In the genomic region with DNA sequence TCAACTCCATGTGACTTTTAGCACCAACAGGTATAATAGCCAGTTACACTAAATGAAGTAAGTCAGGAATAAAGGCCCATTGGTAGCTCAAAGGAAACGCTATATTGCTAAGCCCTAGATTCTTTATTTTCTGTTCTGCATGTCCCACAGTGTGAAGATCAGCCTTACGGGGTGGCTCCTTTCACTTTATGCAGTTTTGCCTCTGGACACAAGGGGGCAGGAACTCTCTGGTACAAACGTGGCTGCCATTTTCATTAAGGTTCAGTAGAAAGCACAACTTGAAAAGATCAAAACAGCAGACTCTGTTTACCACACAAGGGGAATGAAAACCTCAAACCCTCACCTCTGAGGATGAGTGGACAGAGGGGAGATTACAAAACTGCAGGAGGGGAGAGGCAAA, we compare ENCODE assay signal across 9 mouse cellular contexts. TPM values are rescaled to one million over a fixed set of nuclear protein-coding genes. Genes with fewer than 3 reads are reported as not detected.
A peak's percentile ranks its signal among the peaks of the same experiment; 100 is the strongest.
DNase-seq lines count a peak whose midpoint lies in the region; ATAC-seq and TF ChIP-seq lines count a peak whose summit lies in the region.
"Had no signal": no experiment of that assay in that cellular context is flagged by ENCODE, and none has a peak within 500 bp of the region (broad histone marks: within the 10 kb centered on the region; RNA-seq: fewer than 3 reads in every experiment).

No protein-coding gene starts in this region.

- H3K27ac ChIP-seq in cerebellum, adult 2 months (ENCODE audit: insufficient read depth, low read length) = no peak overlapping the region
- no peak overlapping the region for H3K27ac ChIP-seq in left cerebral cortex, adult 2 months
- H3K27ac ChIP-seq: heart, embryonic 15.5 days had no signal

- WGBS in cerebellum, adult 2 months = 49% methylated on average over 3 of the region's 3 CpGs

- no peaks in the 10 kb centered on the region for H3K4me1 ChIP-seq in cerebellum, adult 2 months (ENCODE audit: control insufficient read depth, insufficient read depth, low read length)
- H3K4me1 ChIP-seq: heart, embryonic 15.5 days had no signal

- H3K27me3 ChIP-seq in cerebellum, adult 2 months (ENCODE audit: control insufficient read depth, insufficient read depth, low read length) = no peaks in the 10 kb centered on the region
- H3K27me3 ChIP-seq: heart, embryonic 15.5 days had no signal

- intact Hi-C loops in left cerebral cortex, adult 2 months (cut with DNase I) = no loop called here

- peak; percentile 23; the same call in 1 of the 2 replicates for TF ChIP-seq CTCF in cerebellum, adult 2 months (IDR thresholded peaks at IDR 0.05; ENCODE audit: borderline replicate concordance, insufficient read depth, low read depth, low read length)
- TF ChIP-seq CTCF in left cerebral cortex, adult 2 months (IDR thresholded peaks at IDR 0.05) = peak; percentile 55

- peak; percentile 21 for ATAC-seq in activated CD4-positive, CD25-positive, alpha-beta regulatory T cell, adult 4 months
- ATAC-seq in granulocyte monocyte progenitor cell, adult 5-6 weeks (replicated peaks; ENCODE audit: poor library complexity, severe bottlenecking) = no peak; the same call in 1 of the 2 replicates

- no peak overlapping the region for H3K4me3 ChIP-seq in cerebellum, adult 2 months (replicated peaks; ENCODE audit: insufficient read depth, low read depth, low read length)
- H3K4me3 ChIP-seq in left cerebral cortex, adult 2 months = no peak overlapping the region
- H3K4me3 ChIP-seq: heart, embryonic 15.5 days had no signal

- no peak for TF ChIP-seq POLR2A in cerebellum, adult 2 months (IDR thresholded peaks at IDR 0.05; ENCODE audit: borderline replicate concordance, insufficient read depth, low read length)

- DNase-seq in cerebellum, adult 2 months = no peak
- no peak for DNase-seq in cerebellum, adult 9-10 months
- DNase-seq in left cerebral cortex, adult 2 months (ENCODE audit: extremely low spot score in 1 of 2, low spot score in 2 of 2) = peak in 1 of 2 experiments; percentile 42
- no peak for DNase-seq in left cerebral cortex, adult 8-10 months (ENCODE audit: low spot score in 2 of 2)
- DNase-seq in mesoderm, embryonic 11.5 days (ENCODE audit: low read depth, low spot score) = peak; percentile 26
- no peak for DNase-seq in neural tube, embryonic 10.5 days (ENCODE audit: extremely low spot score, low spot score)

RNA-seq across cellular contexts. Expression of a gene that starts 40.9 kb away (rescaled TPM):
- polyA plus RNA-seq in cerebellum, adult 2 months (2012; rRNA removed) = 5.3 and 6.6 TPM in 2 replicates
- total RNA-seq in left cerebral cortex, adult 2 months (2021) = 10 to 100 TPM; 10.5 to 12.0 TPM
- total RNA-seq in left cerebral cortex, adult 8-10 months (2022) = 10 to 100 TPM; 13.4 to 26.8 (median 15.3) TPM
- not detected for polyA plus RNA-seq in activated CD4-positive, CD25-positive, alpha-beta regulatory T cell, adult 4 months (2017; shearing (Covaris generic))
- total RNA-seq in granulocyte monocyte progenitor cell, adult 5-6 weeks (2014; fragmentation: Nextera tagmentation) = 2.8 and 3.0 TPM in 2 replicates
- 2.7 and 2.8 TPM in 2 replicates for total RNA-seq in granulocyte monocyte progenitor cell, adult 5-6 weeks (2017)
